Mouse (Mus musculus): ENCODE data around the gene Gm12394. TPM values are rescaled to one million over a fixed set of nuclear protein-coding genes. Genes with fewer than 3 reads are reported as not detected.
"Not testable (repeated sequence)": the region's sequence is repeated elsewhere in the genome, so short reads cannot be mapped to it uniquely, and the experiment has no call there.

Gm12394 gene
- polyA plus RNA-seq (2015; fragmentation: Nextera tagmentation; extraction: Ambion mirVana), result 0.65 and 0.66 TPM in 2 replicates

- 74% methylated on average over 1 of the region's 1 CpGs for WGBS
- H3K27ac ChIP-seq (ENCODE audit: low read depth, low read length); H3K27me3 ChIP-seq (replicated peaks; ENCODE audit: control insufficient read depth, insufficient read depth, low read length); H3K4me3 ChIP-seq (ENCODE audit: low read length); H3K36me3 ChIP-seq (ENCODE audit: control insufficient read depth, insufficient read depth, low read length); H3K9ac ChIP-seq (ENCODE audit: low read depth, low read length); ATAC-seq; H3K4me2 ChIP-seq (ENCODE audit: low read length); H3K9me3 ChIP-seq (ENCODE audit: control insufficient read depth, low read length); H3K4me1 ChIP-seq (ENCODE audit: control insufficient read depth, insufficient read depth, low read depth, low read length): not testable (repeated sequence)
These were observed at the start of gene Gm12394 for GRCm38 (mm10) chr4:42856671-42857070. TSS of gene Gm12394 (minus strand) at chr4:42856771.

DNA sequence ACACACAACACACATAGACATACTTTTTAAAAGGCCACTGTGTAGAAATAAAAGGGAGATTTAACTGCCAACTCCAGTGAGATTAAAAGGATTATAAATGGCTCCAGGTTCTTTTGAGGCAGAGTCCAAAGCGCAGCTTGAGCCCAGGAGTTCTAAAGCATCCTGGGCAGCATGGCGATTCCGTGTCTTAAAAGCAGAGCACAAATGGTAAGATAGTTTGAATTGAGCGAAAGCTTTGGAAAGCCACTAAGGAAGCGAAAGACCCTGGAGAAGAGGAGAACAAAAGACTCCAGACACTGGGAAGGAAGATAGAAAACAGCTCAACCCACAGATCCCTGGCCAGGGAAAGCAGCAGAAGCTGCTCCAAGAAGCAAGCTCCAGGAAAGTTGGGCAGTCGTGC lies 48.4 kb upstream of the Gm12394 start:
- H3K4me3 ChIP-seq (ENCODE audit: low read length), result no peak overlapping the region
- ATAC-seq, result no peak
- H3K9ac ChIP-seq (ENCODE audit: low read depth, low read length), result no peak overlapping the region
- whole genome bisulfite sequencing, result 72% methylated on average over 6 of the region's 6 CpGs
- no peak overlapping the region for H3K27ac ChIP-seq (ENCODE audit: low read depth, low read length)
- no peaks in the 10 kb centered on the region for H3K4me1 ChIP-seq (ENCODE audit: control insufficient read depth, insufficient read depth, low read depth, low read length)
- no peaks in the 10 kb centered on the region for H3K36me3 ChIP-seq (ENCODE audit: control insufficient read depth, insufficient read depth, low read length)
- no peak overlapping the region for H3K4me2 ChIP-seq (ENCODE audit: low read length)
- no peaks in the 10 kb centered on the region for H3K27me3 ChIP-seq (replicated peaks; ENCODE audit: control insufficient read depth, insufficient read depth, low read length)
- H3K9me3 ChIP-seq (ENCODE audit: control insufficient read depth, low read length), result no peaks in the 10 kb centered on the region

DNA sequence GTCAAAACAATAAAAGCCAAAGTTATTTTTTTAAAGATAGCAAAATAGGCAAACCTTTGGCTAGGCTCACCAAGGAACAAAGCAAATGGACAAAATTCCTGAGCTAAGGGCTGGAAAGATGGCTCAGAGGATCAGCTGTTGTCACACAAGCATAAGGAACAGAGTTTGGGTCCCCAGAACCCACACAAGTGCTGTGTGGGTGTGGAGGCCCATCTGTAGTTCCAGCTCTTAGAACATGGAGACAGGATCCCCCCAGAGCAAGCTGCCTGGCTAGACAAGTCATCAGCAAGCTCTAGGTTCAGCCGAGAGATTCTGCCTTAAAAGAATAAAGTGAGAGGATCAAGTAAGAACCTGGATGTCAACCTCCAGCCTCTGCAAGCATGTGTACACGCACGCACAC lies 48.0 kb upstream of the Gm12394 start:
- no peak overlapping the region for H3K9ac ChIP-seq (ENCODE audit: low read depth, low read length)
- H3K27me3 ChIP-seq (replicated peaks; ENCODE audit: control insufficient read depth, insufficient read depth, low read length), result no peaks in the 10 kb centered on the region
- H3K4me3 ChIP-seq (ENCODE audit: low read length), result no peak overlapping the region
- H3K4me2 ChIP-seq (ENCODE audit: low read length), result no peak overlapping the region
- no peaks in the 10 kb centered on the region for H3K36me3 ChIP-seq (ENCODE audit: control insufficient read depth, insufficient read depth, low read length)
- WGBS, result 89% methylated on average over 3 of the region's 3 CpGs
- H3K9me3 ChIP-seq (ENCODE audit: control insufficient read depth, low read length), result no peaks in the 10 kb centered on the region
- no peak for ATAC-seq
- H3K27ac ChIP-seq (ENCODE audit: low read depth, low read length), result no peak overlapping the region
- H3K4me1 ChIP-seq (ENCODE audit: control insufficient read depth, insufficient read depth, low read depth, low read length), result no peaks in the 10 kb centered on the region

- H3K36me3 ChIP-seq (ENCODE audit: control insufficient read depth, insufficient read depth, low read length), result no peaks in the 10 kb centered on the region
- H3K4me3 ChIP-seq (ENCODE audit: low read length), result no peak overlapping the region
- no peak overlapping the region for H3K9ac ChIP-seq (ENCODE audit: low read depth, low read length)
- no peaks in the 10 kb centered on the region for H3K27me3 ChIP-seq (replicated peaks; ENCODE audit: control insufficient read depth, insufficient read depth, low read length)
- no peaks in the 10 kb centered on the region for H3K4me1 ChIP-seq (ENCODE audit: control insufficient read depth, insufficient read depth, low read depth, low read length)
- no peak overlapping the region for H3K27ac ChIP-seq (ENCODE audit: low read depth, low read length)
- no peaks in the 10 kb centered on the region for H3K9me3 ChIP-seq (ENCODE audit: control insufficient read depth, low read length)
- no peak for ATAC-seq
- 63% methylated on average over 1 of the region's 1 CpGs for WGBS
- no peak overlapping the region for H3K4me2 ChIP-seq (ENCODE audit: low read length)
These were observed 47.4 kb upstream of the Gm12394 start for GRCm38 (mm10) chr4:42903942-42904341.

DNA sequence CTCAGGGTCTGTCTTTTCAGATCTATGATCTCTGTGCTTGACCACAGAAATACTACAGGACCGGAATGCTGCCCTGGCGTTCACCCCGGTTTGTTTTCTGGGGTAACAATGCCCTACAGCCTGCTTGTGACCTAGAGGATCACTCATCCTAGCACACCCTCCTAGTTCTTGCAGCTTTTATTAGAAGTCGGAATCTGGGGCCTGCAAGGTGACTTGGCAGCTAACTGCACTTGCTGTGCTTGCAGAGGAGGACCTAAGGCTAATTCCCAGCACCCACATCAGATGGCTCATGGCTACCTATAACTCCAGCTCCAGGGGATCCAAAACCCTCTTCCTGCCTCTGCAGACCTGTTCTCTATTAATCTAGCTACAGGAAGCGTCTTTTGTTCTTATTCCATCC lies 46.2 kb upstream of the Gm12394 start:
- 90% methylated on average over 5 of the region's 5 CpGs for WGBS
- Histone ChIP-seq H3K27me3 (replicated peaks; ENCODE audit: control insufficient read depth, insufficient read depth, low read length) (no peaks in the 10 kb centered on the region), H3K36me3 (ENCODE audit: control insufficient read depth, insufficient read depth, low read length) (no peaks in the 10 kb centered on the region), H3K9me3 (ENCODE audit: control insufficient read depth, low read length) (no peaks in the 10 kb centered on the region), H3K27ac (ENCODE audit: low read depth, low read length) (no peak overlapping the region), H3K4me1 (ENCODE audit: control insufficient read depth, insufficient read depth, low read depth, low read length) (no peaks in the 10 kb centered on the region), H3K4me2 (ENCODE audit: low read length) (no peak overlapping the region), H3K4me3 (ENCODE audit: low read length) (no peak overlapping the region), H3K9ac (ENCODE audit: low read depth, low read length) (no peak overlapping the region)
- ATAC-seq, result no peak

DNA sequence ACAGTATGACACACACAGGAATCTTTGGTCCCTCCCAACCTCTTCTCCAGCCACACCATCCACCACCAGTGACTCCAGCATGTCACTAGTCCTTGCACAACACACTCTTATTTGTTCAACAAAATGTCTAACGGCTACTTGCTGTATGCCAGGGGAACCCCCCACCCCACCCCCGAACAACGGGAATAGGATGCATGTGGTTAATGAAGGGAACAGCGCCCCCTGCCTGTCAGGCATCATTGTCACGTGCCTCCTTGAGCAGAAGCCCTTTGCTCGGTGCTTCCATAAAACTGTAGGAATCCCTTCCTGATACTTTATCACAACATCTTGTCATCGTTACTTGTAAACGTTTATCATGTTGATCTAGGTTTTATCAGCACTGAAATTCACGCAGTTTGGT lies 45.6 kb upstream of the Gm12394 start:
- no peaks in the 10 kb centered on the region for H3K27me3 ChIP-seq (replicated peaks; ENCODE audit: control insufficient read depth, insufficient read depth, low read length)
- no peak overlapping the region for H3K4me2 ChIP-seq (ENCODE audit: low read length)
- WGBS, result 64% methylated on average over 9 of the region's 9 CpGs
- ATAC-seq, result no peak
- H3K36me3 ChIP-seq (ENCODE audit: control insufficient read depth, insufficient read depth, low read length), result no peaks in the 10 kb centered on the region
- no peak overlapping the region for H3K9ac ChIP-seq (ENCODE audit: low read depth, low read length)
- no peaks in the 10 kb centered on the region for H3K9me3 ChIP-seq (ENCODE audit: control insufficient read depth, low read length)
- H3K4me3 ChIP-seq (ENCODE audit: low read length), result no peak overlapping the region
- no peak overlapping the region for H3K27ac ChIP-seq (ENCODE audit: low read depth, low read length)
- H3K4me1 ChIP-seq (ENCODE audit: control insufficient read depth, insufficient read depth, low read depth, low read length), result no peaks in the 10 kb centered on the region

GRCm38 (mm10) chr4:42900878-42901277 lies 44.3 kb upstream of the Gm12394 start:
- H3K4me2 ChIP-seq (ENCODE audit: low read length), result no peak overlapping the region
- no peak for ATAC-seq
- WGBS, result 62% methylated on average over 5 of the region's 5 CpGs

DNA sequence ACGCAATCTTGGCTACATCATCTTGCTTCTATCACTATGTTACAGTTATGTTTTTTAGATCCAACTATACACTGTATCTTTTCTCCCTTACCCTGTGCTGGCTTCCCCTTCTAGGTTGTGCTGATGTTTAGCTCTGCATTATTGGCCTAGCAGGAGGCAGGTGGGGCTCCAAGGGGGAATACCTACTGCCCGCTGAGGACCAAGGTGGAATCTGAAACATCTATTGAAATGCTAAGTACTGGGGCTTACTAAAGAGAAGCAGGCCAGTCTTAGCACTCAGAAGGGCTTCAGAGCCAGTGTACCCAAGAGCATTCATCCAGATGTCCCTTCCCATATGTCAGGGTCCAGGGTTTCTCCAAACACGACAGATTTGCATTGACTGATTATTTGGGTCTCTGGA lies 42.3 kb upstream of the Gm12394 start:
- H3K4me2 ChIP-seq (ENCODE audit: low read length), result no peak overlapping the region
- 28% methylated on average over 3 of the region's 3 CpGs for WGBS
- ATAC-seq, result no peak
- no peaks in the 10 kb centered on the region for H3K9me3 ChIP-seq (ENCODE audit: control insufficient read depth, low read length)
- H3K4me1 ChIP-seq (ENCODE audit: control insufficient read depth, insufficient read depth, low read depth, low read length), result no peaks in the 10 kb centered on the region
- H3K9ac ChIP-seq (ENCODE audit: low read depth, low read length), result no peak overlapping the region
- no peak overlapping the region for H3K27ac ChIP-seq (ENCODE audit: low read depth, low read length)
- H3K4me3 ChIP-seq (ENCODE audit: low read length), result no peak overlapping the region
- H3K36me3 ChIP-seq (ENCODE audit: control insufficient read depth, insufficient read depth, low read length), result no peaks in the 10 kb centered on the region
- no peaks in the 10 kb centered on the region for H3K27me3 ChIP-seq (replicated peaks; ENCODE audit: control insufficient read depth, insufficient read depth, low read length)

More at GRCm38 (mm10) chr4:42900878-42901277, 44.3 kb upstream of the Gm12394 start:
- Histone ChIP-seq H3K4me3 (ENCODE audit: low read length) (no peak overlapping the region), H3K36me3 (ENCODE audit: control insufficient read depth, insufficient read depth, low read length) (no peaks in the 10 kb centered on the region), H3K9me3 (ENCODE audit: control insufficient read depth, low read length) (no peaks in the 10 kb centered on the region), H3K9ac (ENCODE audit: low read depth, low read length) (no peak overlapping the region), H3K4me1 (ENCODE audit: control insufficient read depth, insufficient read depth, low read depth, low read length) (no peaks in the 10 kb centered on the region), H3K27ac (ENCODE audit: low read depth, low read length) (no peak overlapping the region), H3K27me3 (replicated peaks; ENCODE audit: control insufficient read depth, insufficient read depth, low read length) (no peaks in the 10 kb centered on the region)

- ATAC-seq, result no peak
- Histone ChIP-seq H3K36me3 (ENCODE audit: control insufficient read depth, insufficient read depth, low read length) (no peaks in the 10 kb centered on the region), H3K9me3 (ENCODE audit: control insufficient read depth, low read length) (no peaks in the 10 kb centered on the region), H3K4me2 (ENCODE audit: low read length) (no peak overlapping the region), H3K4me1 (ENCODE audit: control insufficient read depth, insufficient read depth, low read depth, low read length) (no peaks in the 10 kb centered on the region), H3K27ac (ENCODE audit: low read depth, low read length) (no peak overlapping the region), H3K9ac (ENCODE audit: low read depth, low read length) (no peak overlapping the region), H3K4me3 (ENCODE audit: low read length) (no peak overlapping the region), H3K27me3 (replicated peaks; ENCODE audit: control insufficient read depth, insufficient read depth, low read length) (no peaks in the 10 kb centered on the region)
- 35% methylated on average over 7 of the region's 7 CpGs for WGBS
These were observed 38.5 kb upstream of the Gm12394 start for GRCm38 (mm10) chr4:42895118-42895517.

DNA sequence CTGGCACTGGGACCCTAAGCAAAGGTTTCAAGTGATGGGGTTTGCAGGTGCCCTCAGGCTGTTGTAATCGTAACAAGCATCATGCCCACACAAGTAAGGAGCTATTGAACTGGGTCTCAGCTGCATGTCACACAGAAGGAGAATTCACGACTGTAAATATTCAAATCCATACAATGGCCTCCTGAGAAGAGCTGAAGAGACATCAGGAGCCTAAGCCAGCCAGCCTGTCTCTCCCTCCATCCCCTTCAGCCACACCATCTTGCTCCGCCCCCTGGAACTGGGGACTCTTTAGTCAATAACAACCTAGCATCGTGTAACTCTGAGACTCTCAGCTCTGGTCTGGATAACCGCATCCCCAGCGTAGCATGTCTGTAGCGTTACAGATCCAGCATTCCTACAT lies 34.6 kb upstream of the Gm12394 start:
- H3K9me3 ChIP-seq (ENCODE audit: control insufficient read depth, low read length), result no peaks in the 10 kb centered on the region
- no peaks in the 10 kb centered on the region for H3K27me3 ChIP-seq (replicated peaks; ENCODE audit: control insufficient read depth, insufficient read depth, low read length)
- no peak for ATAC-seq
- WGBS, result 66% methylated on average over 7 of the region's 7 CpGs
- H3K4me3 ChIP-seq (ENCODE audit: low read length), result no peak overlapping the region
- H3K36me3 ChIP-seq (ENCODE audit: control insufficient read depth, insufficient read depth, low read length), result no peaks in the 10 kb centered on the region
- no peak overlapping the region for H3K27ac ChIP-seq (ENCODE audit: low read depth, low read length)
- H3K4me2 ChIP-seq (ENCODE audit: low read length), result no peak overlapping the region
- H3K9ac ChIP-seq (ENCODE audit: low read depth, low read length), result no peak overlapping the region
- H3K4me1 ChIP-seq (ENCODE audit: control insufficient read depth, insufficient read depth, low read depth, low read length), result no peaks in the 10 kb centered on the region
